Mouse (Mus musculus): ENCODE measurements at regions not wholly inside any gene's neighbourhood (a gene's known extent, or its start where the extent isn't known, plus 50 kb on each side); places are given as distances from the start of the nearest gene placed in this dataset.

DNA sequence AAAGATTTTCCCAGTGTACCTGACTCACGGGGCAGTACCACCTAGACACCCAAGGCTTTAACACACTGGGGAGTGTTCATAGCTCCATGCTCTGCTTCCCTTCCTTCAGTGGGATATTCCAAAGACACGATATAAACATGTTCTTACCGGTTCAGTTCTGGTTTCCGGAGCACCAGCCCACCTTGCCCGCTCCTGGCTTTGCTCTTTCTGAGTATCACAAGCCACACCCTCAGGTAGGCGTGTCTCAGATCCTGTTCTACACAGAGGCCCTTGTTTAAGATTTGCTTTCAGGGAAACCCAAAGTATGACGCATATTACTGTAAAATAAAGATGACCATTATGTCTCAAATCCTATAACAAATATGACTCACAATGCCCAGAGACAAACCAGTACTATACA, 134.6 kb upstream of the Eef1e1 start:
- H3K27me3 ChIP-seq (ENCODE audit: insufficient read depth, low read length), result no peaks in the 10 kb centered on the region
- no peak overlapping the region for H3K27ac ChIP-seq
- H3K4me3 ChIP-seq (ENCODE audit: low read length), result no peak overlapping the region
- no peaks in the 10 kb centered on the region for H3K9me3 ChIP-seq (ENCODE audit: low read length)
- WGBS, result 40% methylated on average over 7 of the region's 7 CpGs
- ATAC-seq (no peak), DNase-seq (ENCODE audit: low spot score) (no peak)
- no peak overlapping the region for H3K4me2 ChIP-seq (ENCODE audit: low read depth, low read length)
- no peaks in the 10 kb centered on the region for H3K4me1 ChIP-seq (ENCODE audit: insufficient read depth, low read length)
- no peak overlapping the region for H3K9ac ChIP-seq (replicated peaks; ENCODE audit: low read length)
- no peak for TF ChIP-seq CTCF (IDR thresholded peaks at IDR 0.05; ENCODE audit: low read depth)
- no peaks in the 10 kb centered on the region for H3K36me3 ChIP-seq (ENCODE audit: insufficient read depth, low read length)

DNA sequence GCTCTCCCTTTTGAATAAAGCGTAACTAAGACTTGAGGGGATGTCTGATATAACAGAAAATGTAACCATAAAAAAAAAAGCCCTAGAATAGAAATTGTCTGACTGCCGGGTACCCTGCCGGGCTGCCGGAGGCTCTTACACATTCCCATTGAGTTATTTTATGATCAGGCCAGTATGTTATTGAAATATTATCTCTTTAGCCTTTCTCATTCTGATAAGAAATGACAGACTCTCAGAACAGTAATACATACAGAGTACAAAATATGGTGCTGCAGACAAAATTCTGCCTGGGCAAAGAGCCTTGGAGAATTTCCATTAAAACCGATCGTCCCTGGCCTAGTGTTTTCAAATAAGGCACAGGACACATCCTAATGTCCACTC, 121.8 kb upstream of the Eef1e1 start:
- Histone ChIP-seq H3K9ac (replicated peaks; ENCODE audit: low read length) (no peak overlapping the region), H3K4me1 (ENCODE audit: insufficient read depth, low read length) (no peaks in the 10 kb centered on the region), H3K36me3 (ENCODE audit: insufficient read depth, low read length) (no peaks in the 10 kb centered on the region), H3K9me3 (ENCODE audit: low read length) (no peaks in the 10 kb centered on the region), H3K4me3 (ENCODE audit: low read length) (no peak overlapping the region), H3K4me2 (ENCODE audit: low read depth, low read length) (no peak overlapping the region), H3K27ac (no peak overlapping the region), H3K27me3 (ENCODE audit: insufficient read depth, low read length) (no peaks in the 10 kb centered on the region)
- ATAC-seq (no peak), DNase-seq (ENCODE audit: low spot score) (no peak)
- no peak for TF ChIP-seq CTCF (IDR thresholded peaks at IDR 0.05; ENCODE audit: low read depth)
- WGBS, result 37% methylated on average over 6 of the region's 6 CpGs

DNA sequence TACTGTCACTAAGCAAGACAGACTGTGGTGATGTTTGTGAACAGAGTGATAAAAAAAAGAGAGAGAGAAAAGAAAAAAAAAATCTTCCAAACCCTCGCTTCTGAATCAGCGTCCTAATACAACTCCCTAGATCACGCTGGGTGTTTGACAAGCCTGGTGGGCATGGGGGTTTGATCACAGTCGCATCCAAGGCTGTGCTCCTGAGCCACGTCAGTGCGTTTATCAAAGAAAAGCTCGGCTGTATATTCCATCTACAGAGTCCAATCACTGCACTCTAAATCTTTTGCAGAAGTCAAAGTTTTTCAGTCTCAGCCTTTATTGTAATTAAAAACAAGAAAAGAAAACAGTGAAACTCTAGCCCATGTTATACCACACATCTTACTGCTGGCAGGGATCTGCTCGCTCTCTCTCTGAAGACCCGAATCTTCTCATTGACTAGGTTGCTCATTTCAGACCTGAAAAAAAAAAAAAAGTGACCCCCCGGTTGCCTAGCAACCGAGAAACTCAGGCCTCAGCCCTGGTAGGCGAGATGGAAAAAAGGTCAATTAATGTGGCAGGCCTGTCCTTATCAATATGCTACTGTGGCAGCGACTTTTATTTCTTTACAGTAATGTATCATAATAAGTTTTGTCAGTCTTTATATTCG, 121.2 kb upstream of the Eef1e1 start:
- Histone ChIP-seq H3K27ac (no peak overlapping the region), H3K9ac (replicated peaks; ENCODE audit: low read length) (no peak overlapping the region), H3K4me1 (ENCODE audit: insufficient read depth, low read length) (no peaks in the 10 kb centered on the region), H3K4me2 (ENCODE audit: low read depth, low read length) (no peak overlapping the region), H3K27me3 (ENCODE audit: insufficient read depth, low read length) (no peaks in the 10 kb centered on the region), H3K4me3 (ENCODE audit: low read length) (no peak overlapping the region), H3K36me3 (ENCODE audit: insufficient read depth, low read length) (no peaks in the 10 kb centered on the region), H3K9me3 (ENCODE audit: low read length) (no peaks in the 10 kb centered on the region)
- 24% methylated on average over 14 of the region's 14 CpGs for WGBS
- TF ChIP-seq CTCF (IDR thresholded peaks at IDR 0.05; ENCODE audit: low read depth), result no peak
- DNase-seq (ENCODE audit: low spot score) (peak; percentile 54), ATAC-seq (no peak)

DNA sequence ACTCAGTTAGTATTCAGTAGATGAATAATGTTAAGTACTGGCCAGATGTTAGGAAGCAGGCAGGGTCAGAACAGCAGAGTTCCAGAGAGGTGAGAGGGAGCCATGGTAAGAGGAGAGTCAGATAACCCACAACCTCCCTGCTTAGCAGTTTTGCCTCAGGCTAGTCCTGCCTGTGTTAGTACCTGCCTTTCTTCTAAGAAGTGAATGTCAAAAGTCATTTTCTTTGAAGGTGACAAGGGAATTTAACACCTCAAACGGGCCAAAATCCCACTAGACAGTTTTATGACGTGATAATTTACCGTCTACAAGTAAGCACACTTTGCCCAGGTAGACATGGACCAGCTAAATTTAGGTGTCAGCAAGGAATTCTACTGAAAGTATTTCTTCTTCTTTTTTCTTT, 117.7 kb upstream of the Eef1e1 start:
- Histone ChIP-seq H3K9ac (replicated peaks; ENCODE audit: low read length) (no peak overlapping the region), H3K27ac (no peak overlapping the region), H3K4me3 (ENCODE audit: low read length) (no peak overlapping the region), H3K36me3 (ENCODE audit: insufficient read depth, low read length) (no peaks in the 10 kb centered on the region), H3K4me1 (ENCODE audit: insufficient read depth, low read length) (no peaks in the 10 kb centered on the region), H3K27me3 (ENCODE audit: insufficient read depth, low read length) (no peaks in the 10 kb centered on the region), H3K9me3 (ENCODE audit: low read length) (no peaks in the 10 kb centered on the region), H3K4me2 (ENCODE audit: low read depth, low read length) (no peak overlapping the region)
- ATAC-seq (no peak), DNase-seq (ENCODE audit: low spot score) (no peak)
- no peak for TF ChIP-seq CTCF (IDR thresholded peaks at IDR 0.05; ENCODE audit: low read depth)
- WGBS, result 81% methylated on average over 3 of the region's 3 CpGs

DNA sequence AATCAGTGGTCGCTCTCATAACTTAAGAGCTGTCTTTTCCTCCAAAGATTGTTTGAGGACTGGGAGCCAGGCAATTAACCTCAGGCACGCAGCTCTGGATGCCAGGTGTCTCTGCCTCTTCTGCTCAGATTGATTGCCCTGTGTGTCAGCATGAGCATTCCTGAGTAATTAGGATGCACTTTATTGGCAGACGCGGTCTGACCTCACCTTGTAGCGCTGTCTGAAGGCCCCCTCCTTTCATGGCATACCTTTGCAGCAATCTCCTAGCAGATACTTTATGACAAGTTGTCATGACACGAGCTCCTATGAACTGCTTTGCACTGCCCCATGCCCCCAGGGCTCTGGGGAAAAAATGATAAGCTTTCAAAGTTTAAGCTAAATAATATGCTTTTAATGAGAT, 114.1 kb upstream of the Eef1e1 start:
- Histone ChIP-seq H3K27me3 (ENCODE audit: insufficient read depth, low read length) (no peaks in the 10 kb centered on the region), H3K4me1 (ENCODE audit: insufficient read depth, low read length) (no peaks in the 10 kb centered on the region), H3K36me3 (ENCODE audit: insufficient read depth, low read length) (no peaks in the 10 kb centered on the region), H3K27ac (no peak overlapping the region), H3K9me3 (ENCODE audit: low read length) (no peaks in the 10 kb centered on the region), H3K9ac (replicated peaks; ENCODE audit: low read length) (no peak overlapping the region), H3K4me3 (ENCODE audit: low read length) (no peak overlapping the region), H3K4me2 (ENCODE audit: low read depth, low read length) (no peak overlapping the region)
- WGBS, result 68% methylated on average over 6 of the region's 6 CpGs
- no peak for DNase-seq (ENCODE audit: low spot score)
- ATAC-seq, result no peak
- no peak for TF ChIP-seq CTCF (IDR thresholded peaks at IDR 0.05; ENCODE audit: low read depth)

DNA sequence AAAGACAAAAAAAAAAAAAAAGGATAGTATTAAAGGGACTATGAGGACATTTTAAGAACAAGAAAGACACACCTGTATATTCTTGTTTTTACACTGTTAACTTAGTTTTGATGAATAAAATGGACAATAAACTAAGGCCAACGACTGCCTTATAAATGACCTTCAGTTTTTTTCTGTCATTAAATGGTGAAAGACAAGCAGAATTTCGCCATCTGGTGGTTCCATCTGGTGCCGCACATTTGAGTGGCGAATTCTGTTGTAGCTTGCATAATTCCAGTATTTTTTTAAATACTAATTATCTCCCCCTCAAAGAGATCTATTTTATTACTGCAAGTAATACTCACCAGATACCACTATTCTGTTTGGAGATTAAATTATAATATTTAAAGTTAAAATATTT, 107.3 kb upstream of the Eef1e1 start:
- Histone ChIP-seq H3K27ac (no peak overlapping the region), H3K36me3 (ENCODE audit: insufficient read depth, low read length) (no peaks in the 10 kb centered on the region), H3K9me3 (ENCODE audit: low read length) (no peaks in the 10 kb centered on the region), H3K9ac (replicated peaks; ENCODE audit: low read length) (no peak overlapping the region), H3K4me2 (ENCODE audit: low read depth, low read length) (no peak overlapping the region), H3K4me3 (ENCODE audit: low read length) (no peak overlapping the region), H3K4me1 (ENCODE audit: insufficient read depth, low read length) (no peaks in the 10 kb centered on the region), H3K27me3 (ENCODE audit: insufficient read depth, low read length) (no peaks in the 10 kb centered on the region)
- peak; percentile 59 for TF ChIP-seq CTCF (IDR thresholded peaks at IDR 0.05; ENCODE audit: low read depth)
- DNase-seq (ENCODE audit: low spot score), result peak; percentile 56
- ATAC-seq, result no peak
- WGBS, result 44% methylated on average over 4 of the region's 4 CpGs

DNA sequence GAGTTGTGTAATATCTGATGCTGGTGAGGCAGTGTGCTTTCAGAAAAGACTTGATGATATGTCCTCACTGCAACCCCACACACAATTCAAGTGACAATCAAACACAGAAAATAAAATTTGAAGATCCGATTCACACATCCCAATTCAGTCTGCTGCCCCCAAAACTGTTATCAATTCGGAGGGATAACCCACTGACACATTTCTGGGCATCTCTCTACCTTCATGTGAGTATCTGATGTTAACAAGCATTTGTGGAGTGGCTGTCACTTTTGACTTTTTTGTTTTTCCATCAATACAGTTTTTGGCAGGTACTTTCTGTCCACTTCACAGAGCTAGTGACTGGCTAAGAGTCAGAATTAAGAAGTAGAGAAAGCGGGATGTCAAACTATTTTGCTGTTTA, 101.4 kb upstream of the Eef1e1 start:
- Histone ChIP-seq H3K9ac (replicated peaks; ENCODE audit: low read length) (no peak overlapping the region), H3K27ac (no peak overlapping the region), H3K4me2 (ENCODE audit: low read depth, low read length) (no peak overlapping the region), H3K4me1 (ENCODE audit: insufficient read depth, low read length) (no peaks in the 10 kb centered on the region), H3K36me3 (ENCODE audit: insufficient read depth, low read length) (no peaks in the 10 kb centered on the region), H3K9me3 (ENCODE audit: low read length) (no peaks in the 10 kb centered on the region), H3K4me3 (ENCODE audit: low read length) (no peak overlapping the region), H3K27me3 (ENCODE audit: insufficient read depth, low read length) (no peaks in the 10 kb centered on the region)
- DNase-seq (ENCODE audit: low spot score) (no peak), ATAC-seq (no peak)
- WGBS, result 91% methylated on average over 3 of the region's 3 CpGs
- TF ChIP-seq CTCF (IDR thresholded peaks at IDR 0.05; ENCODE audit: low read depth), result no peak

All from hindbrain, postnatal 0 days (tissue).